Mouse (Mus musculus): Measurements from ENCODE around the gene Kctd5. TPM values are rescaled to one million over a fixed set of nuclear protein-coding genes. Genes with fewer than 3 reads are reported as not detected.

Gene Kctd5
- polyA plus RNA-seq, 1 experiment from 2014 or later, result 58.4 TPM

GRCm38 (mm10) chr17:24068271-24068670 lies 5.0 kb downstream of the Kctd5 start:
- no peak overlapping the region for H3K4me3 ChIP-seq (replicated peaks)
- H3K4me2 ChIP-seq, result no peak overlapping the region
- ATAC-seq (ENCODE audit: insufficient read depth, low FRiP score, low read depth), result no peak
- peaks cover 4% of the 10 kb centered on the region; the same call in 1 of the 2 replicates for H3K4me1 ChIP-seq
- no peaks in the 10 kb centered on the region for H3K9me3 ChIP-seq
- H3K36me3 ChIP-seq, result no peaks in the 10 kb centered on the region
- H3K9ac ChIP-seq, result no peak overlapping the region
- no peaks in the 10 kb centered on the region for H3K27me3 ChIP-seq (replicated peaks)
- no peak overlapping the region for H3K27ac ChIP-seq
- WGBS, result 83% methylated on average over 5 of the region's 5 CpGs

DNA sequence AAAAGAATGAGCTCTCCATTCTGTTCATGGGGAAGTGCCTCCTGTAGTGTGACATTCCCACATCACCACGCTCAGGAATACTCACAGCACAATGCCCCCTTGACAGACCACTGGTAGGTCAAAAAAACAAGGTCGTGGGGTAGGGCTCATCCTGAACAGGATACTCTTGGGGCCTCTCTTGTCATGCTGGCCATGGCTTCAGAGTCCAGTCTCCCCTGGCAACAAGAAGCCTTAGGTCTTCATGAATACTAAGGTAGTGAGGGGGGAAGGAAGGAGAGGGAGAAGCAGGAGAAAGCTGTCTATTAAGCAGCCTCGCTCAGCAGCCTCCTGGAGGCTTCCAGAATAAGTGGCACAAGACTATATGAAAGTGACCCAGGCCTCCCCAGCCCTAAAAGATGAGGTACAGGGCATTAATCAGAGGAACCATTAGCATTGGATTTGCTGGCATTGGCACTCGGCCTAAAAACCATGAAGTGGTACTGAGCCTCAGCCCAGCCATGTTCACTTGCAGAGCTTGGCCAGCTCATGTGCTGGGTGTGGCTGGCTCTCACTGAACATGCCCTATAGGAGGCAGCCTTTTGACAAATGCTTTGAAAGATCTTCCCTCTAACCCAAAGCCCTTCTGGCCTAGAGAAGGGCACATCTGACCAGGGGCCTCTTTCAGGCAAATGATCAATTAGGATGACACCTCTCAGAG lies 10.7 kb downstream of the Kctd5 start:
- no peak overlapping the region for H3K4me3 ChIP-seq (replicated peaks)
- H3K4me2 ChIP-seq, result no peak overlapping the region
- 77% methylated on average over 4 of the region's 4 CpGs for WGBS

GRCm38 (mm10) chr17:24057730-24058245 lies 15.5 kb downstream of the Kctd5 start:
- Histone ChIP-seq H3K36me3 (peaks cover 52% of the 10 kb centered on the region), H3K27ac (no peak overlapping the region), H3K9ac (no peak overlapping the region), H3K4me3 (replicated peaks) (no peak overlapping the region), H3K9me3 (no peaks in the 10 kb centered on the region), H3K27me3 (replicated peaks) (no peaks in the 10 kb centered on the region), H3K4me1 (no peaks in the 10 kb centered on the region), H3K4me2 (no peak overlapping the region)
- ATAC-seq (ENCODE audit: insufficient read depth, low FRiP score, low read depth), result no peak
- WGBS, result 88% methylated on average over 5 of the region's 5 CpGs

More for the DNA sequence above, 10.7 kb downstream of the Kctd5 start:
- no peaks in the 10 kb centered on the region for H3K9me3 ChIP-seq
- H3K9ac ChIP-seq, result no peak overlapping the region
- no peak overlapping the region for H3K27ac ChIP-seq
- no peaks in the 10 kb centered on the region for H3K27me3 ChIP-seq (replicated peaks)
- H3K4me1 ChIP-seq, result no peaks in the 10 kb centered on the region
- ATAC-seq (ENCODE audit: insufficient read depth, low FRiP score, low read depth), result no peak
- peaks cover 15% of the 10 kb centered on the region for H3K36me3 ChIP-seq

GRCm38 (mm10) chr17:24056636-24057625 lies 16.4 kb downstream of the Kctd5 start:
- Histone ChIP-seq H3K27me3 (replicated peaks) (no peaks in the 10 kb centered on the region), H3K4me1 (no peaks in the 10 kb centered on the region), H3K36me3 (peaks cover 59% of the 10 kb centered on the region), H3K9ac (no peak overlapping the region), H3K4me3 (replicated peaks) (no peak overlapping the region), H3K9me3 (no peaks in the 10 kb centered on the region), H3K4me2 (no peak overlapping the region), H3K27ac (no peak overlapping the region)
- ATAC-seq (ENCODE audit: insufficient read depth, low FRiP score, low read depth), result no peak
- 94% methylated on average over 14 of the region's 14 CpGs for WGBS

DNA sequence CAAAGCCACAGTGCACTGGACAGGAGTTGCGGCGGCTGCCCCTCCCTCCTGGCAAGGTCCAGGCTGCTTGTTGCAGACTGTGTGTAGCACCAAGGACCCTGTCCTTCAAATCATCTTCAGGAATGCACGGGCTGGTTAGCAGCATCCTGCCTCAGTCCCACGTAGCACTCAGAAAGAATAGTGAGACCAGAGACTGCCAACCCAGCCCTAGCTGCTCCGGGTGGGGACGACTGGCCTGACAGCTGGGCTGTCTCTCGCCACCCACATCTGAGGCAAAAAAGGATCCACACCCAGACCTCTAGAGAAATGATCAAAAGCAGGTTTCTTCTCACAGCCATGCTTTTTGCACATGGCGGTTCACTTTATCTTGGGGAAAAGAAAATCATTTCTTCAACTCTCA lies 24.3 kb downstream of the Kctd5 start:
- Histone ChIP-seq H3K27ac (no peak overlapping the region), H3K4me2 (no peak overlapping the region), H3K36me3 (peaks cover 49% of the 10 kb centered on the region), H3K9ac (no peak overlapping the region), H3K27me3 (replicated peaks) (no peaks in the 10 kb centered on the region), H3K9me3 (no peaks in the 10 kb centered on the region), H3K4me3 (replicated peaks) (no peak overlapping the region), H3K4me1 (no peaks in the 10 kb centered on the region)
- 87% methylated on average over 8 of the region's 8 CpGs for WGBS
- no peak for ATAC-seq (ENCODE audit: insufficient read depth, low FRiP score, low read depth)

- Histone ChIP-seq H3K27ac (no peak overlapping the region), H3K4me1 (no peaks in the 10 kb centered on the region), H3K27me3 (replicated peaks) (no peaks in the 10 kb centered on the region), H3K4me3 (replicated peaks) (no peak overlapping the region), H3K9ac (peak overlapping the region; percentile 4; the same call in 1 of the 2 replicates), H3K9me3 (no peaks in the 10 kb centered on the region), H3K36me3 (peaks cover 45% of the 10 kb centered on the region), H3K4me2 (no peak overlapping the region)
- 75% methylated on average over 5 of the region's 5 CpGs for WGBS
- no peak for ATAC-seq (ENCODE audit: insufficient read depth, low FRiP score, low read depth)
These were observed 25.2 kb downstream of the Kctd5 start for GRCm38 (mm10) chr17:24048053-24048452.

GRCm38 (mm10) chr17:24046026-24046425 lies 27.3 kb downstream of the Kctd5 start:
- ATAC-seq (ENCODE audit: insufficient read depth, low FRiP score, low read depth), result no peak
- Histone ChIP-seq H3K27me3 (replicated peaks) (no peaks in the 10 kb centered on the region), H3K9me3 (no peaks in the 10 kb centered on the region), H3K4me1 (no peaks in the 10 kb centered on the region), H3K36me3 (peaks cover 31% of the 10 kb centered on the region), H3K4me3 (replicated peaks) (no peak overlapping the region), H3K27ac (no peak overlapping the region), H3K9ac (no peak overlapping the region), H3K4me2 (no peak overlapping the region)
- WGBS, result 37% methylated on average over 5 of the region's 5 CpGs

DNA sequence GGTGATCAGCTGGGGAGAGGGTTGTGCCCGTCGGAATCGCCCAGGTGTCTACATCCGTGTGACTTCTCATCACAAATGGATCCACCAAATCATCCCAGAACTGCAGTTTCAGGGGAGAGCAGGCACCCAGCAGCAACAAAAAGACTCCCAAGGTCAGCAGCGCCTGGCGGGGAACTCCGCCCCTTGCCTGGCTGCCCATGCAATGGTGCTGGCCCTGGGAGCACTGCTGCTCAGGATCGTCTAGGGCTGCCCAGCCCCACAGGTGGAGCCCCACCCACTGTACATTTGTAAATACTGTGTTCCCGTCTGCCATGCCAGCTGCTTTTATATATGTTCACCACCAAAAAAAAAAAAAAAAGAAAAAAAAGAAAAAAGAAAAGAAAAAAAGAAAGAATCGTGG lies 27.7 kb downstream of the Kctd5 start:
- Histone ChIP-seq H3K4me2 (no peak overlapping the region), H3K36me3 (peaks cover 27% of the 10 kb centered on the region), H3K4me3 (replicated peaks) (no peak overlapping the region), H3K9ac (no peak overlapping the region), H3K4me1 (no peaks in the 10 kb centered on the region), H3K27ac (no peak overlapping the region), H3K9me3 (no peaks in the 10 kb centered on the region), H3K27me3 (replicated peaks) (no peaks in the 10 kb centered on the region)
- 73% methylated on average over 10 of the region's 10 CpGs for WGBS
- no peak for ATAC-seq (ENCODE audit: insufficient read depth, low FRiP score, low read depth)

GRCm38 (mm10) chr17:24044482-24044881 lies 28.8 kb downstream of the Kctd5 start:
- Histone ChIP-seq H3K9ac (no peak overlapping the region), H3K27me3 (replicated peaks) (no peaks in the 10 kb centered on the region), H3K4me3 (replicated peaks) (no peak overlapping the region), H3K9me3 (no peaks in the 10 kb centered on the region), H3K4me2 (no peak overlapping the region), H3K27ac (no peak overlapping the region), H3K4me1 (no peaks in the 10 kb centered on the region), H3K36me3 (peaks cover 23% of the 10 kb centered on the region)
- 57% methylated on average over 5 of the region's 5 CpGs for WGBS
- ATAC-seq (ENCODE audit: insufficient read depth, low FRiP score, low read depth), result no peak

GRCm38 (mm10) chr17:24037844-24038243 lies 35.4 kb downstream of the Kctd5 start, which contains the start of gene Prss27:
Gene Prss27 (plus strand): TSS chr17:24038144.
- WGBS, result 64% methylated on average over 4 of the region's 4 CpGs
- H3K4me3 ChIP-seq (replicated peaks), result no peak within 1 kb of the TSS
- no peak within 1 kb of the TSS for H3K4me2 ChIP-seq
- H3K9ac ChIP-seq, result no peak within 1 kb of the TSS
- H3K27ac ChIP-seq, result no peak within 1 kb of the TSS
- no peak for ATAC-seq (ENCODE audit: insufficient read depth, low FRiP score, low read depth)
- no peaks in the 10 kb centered on the region for H3K27me3 ChIP-seq (replicated peaks)
- H3K4me1 ChIP-seq, result no peaks in the 10 kb centered on the region; the same call in 1 of the 2 replicates
- no peaks in the 10 kb centered on the region for H3K36me3 ChIP-seq
- no peaks in the 10 kb centered on the region for H3K9me3 ChIP-seq

DNA sequence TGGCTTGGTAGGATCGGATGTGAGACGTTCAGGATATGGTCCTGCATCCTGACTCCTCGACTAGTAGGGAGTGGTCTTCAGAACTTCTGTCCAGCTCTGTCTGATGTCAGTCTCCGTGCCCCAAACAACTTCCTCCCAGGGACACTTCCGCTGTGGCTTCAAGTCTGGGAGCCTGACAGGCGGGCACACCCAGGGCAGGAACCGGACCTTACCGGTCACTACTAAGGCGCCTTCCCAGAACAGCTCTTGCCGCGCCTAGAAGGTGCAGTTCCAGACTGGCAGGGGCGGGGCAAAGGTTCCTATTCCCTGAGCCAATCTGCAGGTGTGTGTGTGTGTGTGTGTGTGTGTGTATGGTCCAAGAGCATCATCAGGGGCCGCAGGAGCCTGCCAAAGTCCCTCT lies 35.9 kb downstream of the Kctd5 start:
- Histone ChIP-seq H3K27me3 (replicated peaks) (no peaks in the 10 kb centered on the region), H3K36me3 (no peaks in the 10 kb centered on the region), H3K9me3 (no peaks in the 10 kb centered on the region), H3K4me1 (no peaks in the 10 kb centered on the region; the same call in 1 of the 2 replicates), H3K9ac (no peak overlapping the region), H3K4me2 (no peak overlapping the region), H3K27ac (no peak overlapping the region), H3K4me3 (replicated peaks) (no peak overlapping the region)
- peak; percentile 64 for ATAC-seq (ENCODE audit: insufficient read depth, low FRiP score, low read depth)
- WGBS, result 71% methylated on average over 13 of the region's 13 CpGs

DNA sequence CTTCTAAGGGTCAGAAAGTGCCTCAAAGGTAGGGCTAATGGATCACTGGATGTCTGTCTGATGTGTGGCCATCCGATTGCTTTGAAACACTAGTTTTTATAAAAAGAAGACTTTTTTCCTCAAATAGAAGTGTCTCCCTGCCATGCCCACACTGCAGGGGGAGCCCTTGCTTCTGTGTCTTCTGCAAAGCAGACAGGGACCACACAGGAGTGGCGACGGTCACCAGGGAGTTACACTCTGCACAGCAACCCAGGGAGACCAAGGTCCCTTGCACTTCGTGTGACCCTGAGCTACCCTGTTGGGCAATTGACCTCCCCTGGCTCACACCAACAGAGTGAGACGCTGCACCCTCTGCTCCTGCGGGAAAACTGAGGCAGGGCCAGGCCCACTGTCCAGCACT lies 36.3 kb downstream of the Kctd5 start:
- no peaks in the 10 kb centered on the region for H3K27me3 ChIP-seq (replicated peaks)
- no peaks in the 10 kb centered on the region for H3K9me3 ChIP-seq
- H3K9ac ChIP-seq, result no peak overlapping the region
- no peak for ATAC-seq (ENCODE audit: insufficient read depth, low FRiP score, low read depth)
- WGBS, result 68% methylated on average over 6 of the region's 6 CpGs
- H3K36me3 ChIP-seq, result no peaks in the 10 kb centered on the region
- H3K4me3 ChIP-seq (replicated peaks), result no peak overlapping the region
- H3K4me1 ChIP-seq, result no peaks in the 10 kb centered on the region; the same call in 1 of the 2 replicates
- no peak overlapping the region for H3K4me2 ChIP-seq
- no peak overlapping the region for H3K27ac ChIP-seq
